Mouse (Mus musculus): ENCODE measurements around the gene Aak1.
A peak's percentile ranks its signal among the peaks of the same experiment; 100 is the strongest.

The Aak1 gene

DNA sequence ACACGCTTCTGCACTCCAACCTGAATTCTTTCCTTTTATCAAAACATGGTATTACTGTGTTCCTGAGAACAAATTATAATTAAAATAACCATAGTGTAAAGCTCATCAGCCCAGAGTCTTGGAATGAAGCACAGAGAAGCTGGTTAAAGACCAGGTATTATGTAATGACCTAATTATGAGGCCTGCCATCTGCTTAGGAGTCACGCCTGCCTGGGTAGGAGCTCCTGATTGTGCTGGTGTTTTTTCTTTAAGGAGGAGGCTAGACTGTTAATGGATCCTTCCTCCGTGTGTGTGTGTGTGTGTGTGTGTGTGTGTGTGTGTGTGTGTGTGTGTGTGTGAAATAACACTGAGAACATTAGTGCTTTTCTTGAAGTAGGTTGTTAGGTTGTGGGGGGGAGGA lies 49.7 kb downstream of the Aak1 start:
- DNase-seq, result no peak

GRCm38 (mm10) chr6:86899965-86900364 lies 50.6 kb downstream of the Aak1 start:
- DNase-seq, result no peak

GRCm38 (mm10) chr6:86900546-86900945 lies 51.2 kb downstream of the Aak1 start:
- no peak for DNase-seq

- no peak for DNase-seq
Observed at GRCm38 (mm10) chr6:86905500-86905899, 56.2 kb downstream of the Aak1 start.

DNA sequence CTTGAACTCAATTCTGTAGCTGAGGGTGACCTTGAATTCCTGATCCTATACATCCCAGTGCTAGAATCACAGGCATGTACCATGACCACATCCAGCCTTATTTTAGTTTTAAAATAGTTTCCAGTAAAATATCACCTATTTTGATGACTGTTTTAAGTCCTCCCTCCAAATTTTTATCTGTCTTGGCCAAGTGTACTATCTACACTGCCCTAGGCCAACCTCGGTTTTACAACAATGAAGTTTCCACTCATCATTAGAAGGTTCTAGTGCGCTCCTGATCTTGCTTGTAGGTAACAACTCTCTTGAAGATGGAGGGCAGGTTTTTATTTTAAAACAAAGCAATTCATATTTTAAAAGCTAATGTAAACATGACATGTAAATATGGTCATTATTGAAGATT lies 57.9 kb downstream of the Aak1 start:
- DNase-seq, result no peak

DNA sequence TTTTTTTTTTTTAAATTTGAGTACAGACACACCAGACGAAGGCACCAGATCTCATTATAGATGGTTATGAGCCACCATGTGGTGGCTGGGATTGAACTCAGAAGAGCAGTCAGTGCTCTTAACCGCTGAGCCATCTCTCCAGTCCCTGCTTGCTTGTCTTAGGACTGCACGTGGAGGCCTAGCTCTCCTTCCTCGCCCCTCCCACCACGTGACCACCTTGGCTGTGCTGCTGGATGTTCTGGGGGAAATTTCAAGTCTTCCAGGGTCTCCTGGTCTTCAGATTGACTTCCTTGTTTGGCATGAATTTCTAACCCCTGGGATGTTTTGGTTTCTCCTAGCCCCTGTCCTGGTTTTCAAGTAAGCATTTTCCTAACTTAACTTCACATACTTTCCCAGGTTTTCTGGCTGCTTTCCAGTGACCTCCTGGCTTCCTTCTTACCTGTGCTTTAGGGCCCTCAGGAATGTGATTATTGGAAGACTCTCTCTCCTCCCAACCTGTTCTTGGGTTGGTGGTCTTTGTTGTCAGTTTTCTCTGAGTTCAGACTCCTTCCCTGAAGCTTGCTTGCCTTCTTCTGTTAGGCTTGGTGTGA lies 59.3 kb downstream of the Aak1 start:
- DNase-seq, result peak; percentile 20

DNA sequence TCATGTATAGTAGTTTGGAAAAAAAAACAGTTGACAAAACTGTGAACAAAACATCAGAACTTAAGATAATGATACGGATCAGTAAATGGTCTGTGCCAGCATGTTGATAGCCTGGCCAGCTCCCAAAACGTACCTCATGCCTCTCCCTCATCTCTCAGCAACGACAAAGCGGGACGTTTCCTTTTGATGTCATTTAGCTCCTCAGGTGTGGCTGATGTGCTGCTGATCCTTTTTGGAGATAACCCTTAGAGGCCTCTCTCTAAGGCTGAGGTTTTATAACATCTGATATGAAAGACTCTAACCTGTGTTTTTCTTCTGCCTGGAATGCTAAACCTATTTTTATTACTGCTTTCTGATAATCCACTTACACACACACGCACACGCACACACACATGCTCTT lies 60.6 kb downstream of the Aak1 start:
- no peak for DNase-seq

DNA sequence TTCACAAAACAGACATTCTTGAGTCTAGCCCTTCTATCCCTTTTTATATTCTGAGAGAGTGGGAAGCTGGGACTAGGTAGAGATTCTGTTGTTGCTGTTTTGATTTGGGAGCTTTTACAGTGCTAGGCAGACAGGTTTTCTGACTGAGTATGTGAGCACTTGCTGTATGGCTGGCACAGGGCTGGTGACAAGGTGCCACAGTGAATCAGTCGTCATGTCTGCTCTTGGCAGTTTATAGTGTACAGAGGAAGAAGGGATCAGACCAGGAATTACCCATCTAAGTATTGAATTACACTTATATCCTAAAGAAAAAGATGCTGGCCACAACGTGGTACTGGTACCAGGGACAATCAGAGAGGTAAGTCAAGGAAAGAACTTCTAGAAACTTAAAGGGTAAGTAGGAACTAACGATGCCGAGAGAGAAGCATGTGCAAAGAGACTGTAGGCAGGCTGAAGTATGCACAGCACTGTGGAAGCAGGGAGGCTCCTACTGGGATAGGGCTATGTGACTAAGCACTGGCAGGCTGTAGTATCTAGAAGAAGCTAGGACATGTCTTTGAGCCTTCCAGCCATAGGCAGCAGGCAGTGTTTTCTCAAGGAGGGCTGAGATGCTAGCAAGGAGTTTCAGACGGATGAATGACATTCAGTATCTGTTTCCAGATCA lies 67.0 kb downstream of the Aak1 start:
- no peak for DNase-seq

DNA sequence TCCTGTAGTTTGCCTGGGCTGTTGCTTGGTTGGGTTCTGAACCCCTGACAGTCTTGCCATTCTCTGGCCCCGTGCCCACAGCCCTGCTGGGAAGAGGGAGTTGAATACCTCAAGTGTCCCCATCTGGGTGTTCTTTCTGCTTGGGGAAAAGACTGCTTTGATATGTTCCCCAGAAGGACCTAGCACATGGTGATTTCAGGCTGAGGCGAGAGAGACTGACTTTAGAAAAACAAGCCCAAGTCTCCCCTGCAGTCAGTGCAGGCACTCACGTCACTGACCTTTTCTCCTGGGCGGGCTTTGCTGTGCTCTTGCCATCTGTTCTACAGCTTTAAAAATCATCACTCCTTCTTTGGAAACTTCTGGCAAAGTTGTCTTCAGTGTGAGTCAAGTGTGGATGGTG lies 67.9 kb downstream of the Aak1 start:
- DNase-seq, result no peak

DNA sequence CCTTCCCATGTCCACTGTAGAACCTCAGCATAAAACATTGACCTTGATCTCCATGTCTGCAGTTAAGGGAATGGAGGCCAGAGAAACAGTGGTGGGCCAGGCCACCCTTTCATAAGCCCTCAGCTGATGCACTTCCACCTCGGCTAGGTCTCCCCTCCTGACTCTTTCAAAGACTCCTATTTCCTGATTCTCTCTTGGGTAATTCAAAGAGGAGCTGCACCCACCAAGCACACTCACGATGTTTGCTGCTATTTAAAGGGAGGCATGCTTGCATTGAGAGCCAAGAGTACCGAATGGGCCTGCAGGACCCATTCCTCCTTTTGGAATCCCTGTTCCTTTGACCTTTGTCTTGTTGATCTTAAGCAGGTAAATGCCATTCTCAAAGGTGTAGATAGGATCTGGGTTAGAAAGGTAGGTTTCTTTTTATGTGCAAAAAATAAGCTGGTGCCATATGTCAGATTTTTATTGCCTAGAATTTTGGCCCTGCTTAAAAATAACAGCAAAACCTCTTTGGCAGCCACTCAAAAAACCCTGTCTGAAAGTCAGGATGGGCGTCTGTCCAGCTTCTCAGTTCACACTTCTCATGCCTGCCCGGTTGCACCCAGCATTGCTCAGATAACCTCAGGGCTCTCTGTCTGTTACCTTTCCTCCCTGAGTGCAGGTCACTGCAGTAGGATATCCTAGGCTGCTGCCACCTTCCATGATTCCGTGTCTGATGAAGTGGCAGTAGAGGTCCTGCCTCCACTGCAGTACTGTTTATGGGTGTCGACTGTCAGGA lies 68.9 kb downstream of the Aak1 start:
- peak; percentile 30 for DNase-seq

DNA sequence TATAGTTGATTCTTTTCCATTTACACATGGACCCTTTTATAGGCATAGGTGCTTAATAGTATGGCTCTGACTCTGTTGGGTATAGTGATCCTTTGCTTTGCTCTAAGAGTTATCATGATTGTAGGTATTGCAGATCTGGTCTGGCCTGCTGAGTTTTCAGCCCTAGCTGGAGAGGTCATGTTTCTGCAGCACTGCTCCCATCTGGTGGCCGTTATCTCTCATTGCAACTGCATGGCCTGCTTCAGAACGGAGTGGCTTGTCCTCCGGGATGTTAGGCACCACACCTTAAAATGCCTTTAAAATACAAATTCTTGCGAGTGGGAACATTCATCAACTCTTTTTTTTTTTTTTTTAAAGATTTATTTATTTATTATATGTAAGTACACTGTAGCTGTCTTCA lies 72.6 kb downstream of the Aak1 start:
- DNase-seq, result peak; percentile 73

DNA sequence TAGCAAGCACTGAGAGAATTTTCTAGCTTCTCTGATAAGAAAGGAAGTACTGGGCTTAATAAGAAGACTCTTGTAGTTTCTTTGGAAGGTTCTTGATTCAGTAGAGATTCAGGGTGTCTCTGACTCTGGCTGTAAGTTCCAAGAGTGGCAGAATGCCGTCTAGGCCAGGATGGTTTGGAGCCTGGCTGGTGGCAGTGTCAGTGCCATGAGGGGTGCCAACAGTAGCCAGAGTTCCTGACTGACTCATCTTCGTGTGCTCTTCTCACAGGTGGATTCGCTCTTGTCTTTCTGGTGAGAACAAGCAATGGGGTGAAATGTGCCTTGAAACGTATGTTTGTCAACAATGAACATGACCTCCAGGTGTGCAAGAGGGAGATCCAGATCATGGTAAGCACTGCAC lies 75.4 kb downstream of the Aak1 start:
- no peak for DNase-seq

GRCm38 (mm10) chr6:86934541-86934940 lies 85.2 kb downstream of the Aak1 start:
- DNase-seq, result peak; percentile 23

GRCm38 (mm10) chr6:86939797-86940196 lies 90.5 kb downstream of the Aak1 start:
- DNase-seq, result no peak

DNA sequence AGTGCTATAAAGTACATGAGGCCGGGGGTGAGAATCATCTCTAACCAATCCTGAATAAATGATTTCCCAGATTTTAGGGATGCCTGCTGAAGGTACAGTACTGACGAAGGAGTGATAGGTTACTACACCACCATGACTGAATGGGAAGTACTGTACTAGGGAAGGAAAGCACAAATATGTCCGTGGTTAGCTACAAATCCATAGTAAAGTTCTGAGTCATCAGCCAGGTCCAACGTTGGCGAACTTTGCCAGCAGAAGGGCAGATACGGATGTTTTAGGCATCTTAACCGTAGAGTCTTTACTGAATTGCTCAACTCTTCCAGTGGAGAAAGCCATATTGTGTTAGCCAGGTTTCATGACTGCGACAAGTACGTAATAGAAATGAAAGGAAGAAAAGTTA lies 91.6 kb downstream of the Aak1 start:
- no peak for DNase-seq

- DNase-seq, result peak; percentile 31
Observed at GRCm38 (mm10) chr6:86947100-86947499, 97.8 kb downstream of the Aak1 start.

DNA sequence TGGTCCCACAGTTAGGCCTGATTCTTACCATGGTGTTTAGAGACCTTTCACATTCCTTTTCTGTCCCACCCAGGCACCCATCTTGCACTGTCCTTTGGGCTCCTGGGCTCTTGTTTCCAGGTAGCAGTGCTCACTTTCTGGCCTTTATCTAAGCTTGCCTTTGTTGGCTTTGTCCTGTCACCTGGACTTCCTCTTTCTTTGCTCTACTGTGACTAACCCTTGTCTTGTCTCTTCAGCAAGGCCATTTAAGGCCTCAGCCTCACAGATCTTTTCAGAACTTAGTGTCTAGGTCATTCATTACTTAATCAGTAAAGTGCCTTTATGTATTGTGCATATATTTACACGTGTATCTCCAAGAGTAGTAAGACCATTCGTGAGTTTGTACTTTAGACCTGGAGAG lies 99.4 kb downstream of the Aak1 start:
- DNase-seq, result no peak

DNA sequence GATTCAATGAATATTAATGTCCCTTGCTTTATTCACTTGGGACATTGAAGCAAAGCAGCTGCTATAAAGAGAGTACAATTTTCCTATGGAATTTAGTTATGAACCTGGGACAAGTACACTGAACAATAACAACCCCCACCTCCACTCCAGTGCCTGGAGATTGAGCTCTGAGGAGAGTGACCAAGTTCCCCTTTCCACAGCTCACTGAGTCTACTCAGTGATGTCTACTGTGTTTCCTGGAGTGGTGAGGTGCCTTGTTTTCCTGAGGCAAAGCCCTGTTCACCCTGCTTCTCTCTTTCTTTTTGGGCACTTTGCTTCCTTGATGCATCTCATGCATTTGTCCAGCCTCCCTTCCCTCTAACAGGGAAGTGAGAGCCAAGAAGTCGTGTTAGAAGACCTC lies 100.8 kb downstream of the Aak1 start:
- no peak for DNase-seq

GRCm38 (mm10) chr6:86950733-86951255 lies 101.5 kb downstream of the Aak1 start:
- DNase-seq, result no peak

DNA sequence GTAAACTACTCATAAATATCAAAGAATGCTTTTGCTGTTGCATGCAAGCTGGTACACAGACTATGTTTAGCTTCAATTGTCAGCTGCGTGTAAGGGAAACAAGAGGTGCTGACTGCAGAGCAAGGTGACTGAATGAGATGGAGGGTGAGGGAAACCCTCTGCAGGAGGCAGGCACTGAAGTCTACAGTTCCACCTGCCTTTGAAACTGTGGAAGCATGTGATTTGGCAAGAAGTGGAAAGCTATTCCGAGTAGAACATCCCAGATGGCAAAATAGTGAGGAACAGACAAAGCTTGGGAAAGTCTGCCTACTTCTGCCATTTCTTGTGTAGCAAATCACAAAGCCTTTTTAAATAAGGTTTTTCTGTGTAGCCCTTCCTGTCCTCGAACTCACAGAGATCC lies 106.4 kb downstream of the Aak1 start:
- no peak for DNase-seq

GRCm38 (mm10) chr6:86956206-86956605 lies 106.9 kb downstream of the Aak1 start:
- DNase-seq, result no peak

DNA sequence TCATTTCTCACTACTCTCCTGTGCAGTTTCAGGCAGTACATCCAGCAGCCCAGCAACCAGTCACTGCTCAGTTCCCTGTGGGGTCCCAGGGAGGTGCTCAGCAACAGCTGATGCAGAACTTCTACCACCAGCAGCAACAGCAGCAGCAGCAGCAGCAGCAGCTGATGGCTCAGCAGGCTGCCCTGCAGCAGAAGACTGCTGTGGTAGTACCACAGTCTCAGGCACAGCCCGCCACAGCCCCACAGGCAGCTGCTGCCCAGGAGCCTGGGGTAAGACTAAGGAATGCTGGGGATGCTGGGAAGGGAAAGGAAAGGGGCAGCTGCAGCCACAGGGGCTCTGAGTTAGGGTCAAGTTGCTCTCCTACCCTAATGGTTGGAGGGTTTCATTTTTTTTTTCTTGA lies 109.7 kb downstream of the Aak1 start:
- DNase-seq, result no peak

GRCm38 (mm10) chr6:86963987-86964685 lies 114.8 kb downstream of the Aak1 start:
- DNase-seq, result no peak

Data from kidney, postnatal 10 days (tissue).